Mouse (Mus musculus) ES-Bruce4 (cell line): ENCODE data around the gene Rapgef5.

ENCODE experiments used
- CTCF ChIP-seq: IDR thresholded peaks from one replicate; pipeline ENCODE4 v1.8.1; 2011; ENCODE audit warnings: low read depth, low read length
- EP300 ChIP-seq: IDR thresholded peaks from 2 replicates; pipeline ENCODE4 v1.6.1; 2011; ENCODE audit warnings: low read depth, low read length; ENCODE audit not compliant: insufficient read depth
- POLR2A ChIP-seq: IDR thresholded peaks from one replicate; pipeline ENCODE4 v1.8.1; 2011; ENCODE audit warnings: low read length; ENCODE audit not compliant: insufficient read depth

- TF ChIP-seq POLR2A (no peak), EP300 (no peak), CTCF (no peak)
Measured at GRCm38 (mm10) chr12:117592019-117592418, 75.7 kb downstream of the Rapgef5 start.
